Comparison of ENCODE assay signal across 12 mouse cellular contexts in the genomic region with DNA sequence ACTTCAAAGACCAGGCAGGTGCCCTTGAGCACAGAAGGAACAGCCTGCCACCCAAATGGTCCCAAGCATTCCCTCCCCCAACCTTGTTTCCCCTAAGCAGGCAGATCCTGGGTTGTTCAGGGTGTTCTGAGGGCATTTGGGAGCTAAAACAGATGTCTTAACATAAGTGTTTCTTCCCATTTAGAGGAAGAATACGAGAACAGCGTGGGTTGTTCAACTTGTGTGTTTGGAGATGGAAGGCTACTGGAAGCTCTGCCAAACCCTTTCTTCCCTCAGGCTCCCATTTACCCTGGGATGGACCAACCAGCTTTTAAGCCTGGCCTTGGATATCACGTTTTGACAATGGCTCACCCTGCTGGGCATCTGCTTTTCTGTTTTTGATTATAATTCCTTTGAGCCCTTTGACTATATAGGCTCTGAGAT.
DNase-seq lines count a peak whose midpoint lies in the region; ATAC-seq lines count a peak whose summit lies in the region.
"Had no signal": no experiment of that assay in that cellular context is flagged by ENCODE, and none has a peak within 500 bp of the region (broad histone marks: within the 10 kb centered on the region; RNA-seq: fewer than 3 reads in every experiment).

No protein-coding gene starts in this region.

- no peaks in the 10 kb centered on the region for H3K9me3 ChIP-seq in embryonic facial prominence, embryonic 10.5 days
- H3K9me3 ChIP-seq: liver, embryonic 13.5 days had no signal

- H3K27ac ChIP-seq in embryonic facial prominence, embryonic 10.5 days (replicated peaks), result peak overlapping the region; percentile 61; the same call in 1 of the 2 replicates
- H3K27ac ChIP-seq: liver, embryonic 13.5 days had no signal

- peaks cover 15% of the 10 kb centered on the region for H3K4me1 ChIP-seq in embryonic facial prominence, embryonic 10.5 days
- H3K4me1 ChIP-seq: liver, embryonic 13.5 days had no signal

- WGBS in embryonic facial prominence, embryonic 10.5 days, result 48% methylated on average over 3 of the region's 3 CpGs

- H3K36me3 ChIP-seq in embryonic facial prominence, embryonic 10.5 days (replicated peaks), result no peaks in the 10 kb centered on the region
- H3K36me3 ChIP-seq: liver, embryonic 13.5 days had no signal

- no peaks in the 10 kb centered on the region for H3K27me3 ChIP-seq in embryonic facial prominence, embryonic 10.5 days (replicated peaks; ENCODE audit: low read depth, poor library complexity, severe bottlenecking)
- H3K27me3 ChIP-seq: liver, embryonic 13.5 days had no signal

- H3K4me3 ChIP-seq in embryonic facial prominence, embryonic 10.5 days, result no peak overlapping the region
- H3K4me3 ChIP-seq: liver, embryonic 13.5 days; myocyte had no signal

- no peak for ATAC-seq in CD4-positive, CD25-positive, alpha-beta regulatory T cell, adult 4 months

- peak; percentile 14 for DNase-seq in CD4-positive, CD25-positive, alpha-beta regulatory T cell, adult 2 months (ENCODE audit: low read depth, low spot score)
- DNase-seq in layer of hippocampus, adult 9-11 months, result peak; percentile 44
- no peak for DNase-seq in layer of hippocampus, adult 9-10 months (ENCODE audit: low spot score)
- no peak for DNase-seq in embryonic facial prominence, embryonic 10.5 days (ENCODE audit: low spot score)
- DNase-seq in mesoderm, embryonic 11.5 days (ENCODE audit: low read depth, low spot score), result peak; percentile 44
- DNase-seq in gastrocnemius, postnatal 4 days (ENCODE audit: low spot score in 2 of 2), result no peak
- no peak for DNase-seq in spleen, postnatal 4 days (ENCODE audit: low spot score in 2 of 2)
- DNase-seq: gastrocnemius, postnatal 25 days; kidney, postnatal 25 days; liver, embryonic 13.5 days had no signal

Comparison
In these comparisons a context has a peak if more than half of its experiments do, and no peak if none do; other contexts are left out.
1. DNase-seq: peak in CD4-positive, CD25-positive, alpha-beta regulatory T cell, adult 2 months (single experiment), layer of hippocampus, adult 9-11 months (single experiment) and mesoderm, embryonic 11.5 days (single experiment); none in layer of hippocampus, adult 9-10 months (single experiment), embryonic facial prominence, embryonic 10.5 days (single experiment), gastrocnemius, postnatal 4 days (0 of 2) and spleen, postnatal 4 days (0 of 2).